Mouse (Mus musculus): ENCODE data around the gene Zkscan2. TPM values are rescaled to one million over a fixed set of nuclear protein-coding genes. Genes with fewer than 3 reads are reported as not detected.

Gene Zkscan2
- polyA plus RNA-seq (2014; fragmentation: Illumina TruSeq; extraction: RNeasy Lipid Tissue Mini Kit (QIAGEN cat#74804)) = 2.6 TPM

DNA sequence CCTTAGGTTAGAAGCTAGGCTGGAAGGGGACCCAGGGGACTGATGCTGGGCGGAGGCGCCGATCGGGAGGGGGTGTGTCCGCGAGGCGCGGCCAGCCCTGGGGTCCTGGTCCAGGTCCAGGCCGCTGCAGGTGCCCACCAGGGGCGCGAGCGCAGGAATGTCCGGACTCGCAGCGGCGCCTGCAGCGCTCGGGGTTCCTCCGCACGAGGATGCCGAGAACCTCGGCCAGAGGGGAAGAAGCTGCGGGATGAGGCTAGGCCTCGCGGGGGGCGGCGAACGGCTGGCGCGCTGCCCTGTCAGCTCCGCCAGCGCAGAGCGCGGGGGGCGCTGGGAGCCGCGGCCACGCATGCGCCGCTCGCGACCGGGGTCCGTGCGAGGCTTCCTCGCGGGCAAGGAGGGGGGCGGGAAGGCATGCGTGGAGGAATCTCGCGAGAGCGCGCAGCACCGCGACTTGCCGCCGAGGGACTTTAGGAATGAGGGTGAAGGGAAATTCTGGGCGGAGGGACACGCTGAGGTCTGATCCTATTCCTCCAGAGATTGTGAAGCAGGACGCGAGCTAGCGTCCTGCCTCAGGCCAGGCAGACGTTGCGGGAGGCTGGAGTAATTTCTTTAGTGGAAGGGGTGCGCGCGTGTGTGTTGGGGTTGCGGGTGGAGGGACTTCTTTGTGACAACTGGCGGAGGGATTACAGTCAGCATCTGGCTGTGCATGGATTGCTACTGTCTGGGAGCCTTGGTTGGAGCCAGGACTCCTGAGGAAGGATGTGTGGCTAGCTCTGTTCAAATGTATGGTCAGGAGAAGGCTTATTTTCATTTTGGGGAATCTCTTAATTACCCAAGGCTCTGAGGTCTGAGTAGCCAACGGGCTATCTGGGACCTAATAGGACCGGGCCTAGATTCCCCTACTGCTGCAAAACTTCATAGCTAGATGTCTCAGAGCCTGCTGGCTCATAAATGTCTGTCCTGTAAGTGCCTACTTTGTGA is at the start of gene Zkscan2:
TSS of gene Zkscan2 (minus strand) at position 211 of the 981 bp plus-strand sequence.

DNA sequence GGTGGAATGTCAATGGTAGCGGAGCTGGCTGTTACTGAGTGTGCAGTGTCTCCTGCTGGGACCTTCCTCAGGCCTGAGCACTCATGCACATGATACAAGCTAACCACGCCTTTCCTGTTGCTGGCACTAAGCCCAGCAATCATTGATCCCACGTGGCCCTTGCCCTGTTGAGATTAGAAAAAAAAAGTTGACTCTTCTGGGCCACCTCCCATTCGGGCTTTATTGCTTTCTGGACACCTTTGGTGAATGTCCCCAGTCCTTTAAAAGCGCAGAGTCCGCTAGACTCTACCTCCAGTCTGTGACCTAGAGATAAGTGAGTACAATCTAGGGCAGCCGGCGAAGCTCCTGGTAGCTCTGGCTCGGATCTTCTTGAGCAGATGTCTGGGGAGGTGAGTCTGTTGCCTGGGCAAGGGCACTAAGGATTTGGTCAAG is 38.2 kb downstream of the Zkscan2 start, which contains the start of gene Aqp8:
TSS of gene Aqp8 (plus strand) at position 222 of the 432 bp plus-strand sequence.

Other genes starting within 250 kb of the Zkscan2 start
- 65.4 TPM for gene Lcmt1, start 130.7 kb downstream of the Zkscan2 start, polyA plus RNA-seq (2014; fragmentation: Illumina TruSeq; extraction: RNeasy Lipid Tissue Mini Kit (QIAGEN cat#74804))
- gene Arhgap17, start 130.5 kb downstream of the Zkscan2 start, polyA plus RNA-seq (2014; fragmentation: Illumina TruSeq; extraction: RNeasy Lipid Tissue Mini Kit (QIAGEN cat#74804)) = 31.8 TPM
- gene Aqp8, start 38.2 kb downstream of the Zkscan2 start, polyA plus RNA-seq (2014; fragmentation: Illumina TruSeq; extraction: RNeasy Lipid Tissue Mini Kit (QIAGEN cat#74804)) = 0.31 TPM

Measured in ovary, adult 10 weeks (tissue).